Mouse (Mus musculus) thymus, adult 2 months (tissue): ENCODE data around the gene BC030867. TPM values are rescaled to one million over a fixed set of nuclear protein-coding genes. Genes with fewer than 3 reads are reported as not detected.
A peak's percentile ranks its signal among the peaks of the same experiment; 100 is the strongest.

Experiments used
- DNase-seq: peaks from one replicate; pipeline ENCODE4 v3.0.0; 2021
- H3K27ac ChIP-seq: fragments of 200-500 bp; 2 replicates; pipeline ENCODE4 v1.5.1; 2012; ENCODE audit warnings: low read length, control low read depth; ENCODE audit not compliant: control insufficient read depth, insufficient read depth
- H3K27me3 ChIP-seq: fragments of 200-500 bp; 2 replicates; pipeline ENCODE4 v1.6.1; 2012; ENCODE audit warnings: mild to moderate bottlenecking, low read length, moderate library complexity, mixed read lengths; ENCODE audit not compliant: control insufficient read depth, insufficient read depth
- H3K36me3 ChIP-seq: fragments of 200-500 bp; 2 replicates; pipeline ENCODE4 v1.6.1; 2012; ENCODE audit warnings: mild to moderate bottlenecking, low read length, moderate library complexity; ENCODE audit not compliant: control insufficient read depth, insufficient read depth
- H3K4me1 ChIP-seq: fragments of 200-500 bp; replicated peaks from 2 replicates; pipeline ENCODE4 v1.6.1; 2012; ENCODE audit warnings: low read length; ENCODE audit not compliant: control insufficient read depth, insufficient read depth
- H3K4me3 ChIP-seq: fragments of 200-500 bp; 2 replicates; pipeline ENCODE4 v1.5.1; 2012; ENCODE audit warnings: mild to moderate bottlenecking, low read length, control low read depth, moderate library complexity; ENCODE audit not compliant: control insufficient read depth, insufficient read depth
- CTCF ChIP-seq: fragments of 200-500 bp; IDR thresholded peaks from 2 replicates; pipeline ENCODE4 v1.5.1; 2012; ENCODE audit warnings: mild to moderate bottlenecking, control low read depth, low read length, moderate library complexity, borderline replicate concordance; ENCODE audit not compliant: control insufficient read depth, poor library complexity, insufficient read depth; ENCODE audit errors: extremely low read depth
- POLR2A ChIP-seq: fragments of 200-500 bp; IDR thresholded peaks from 2 replicates; pipeline ENCODE4 v1.6.1; 2012; ENCODE audit warnings: mild to moderate bottlenecking, low read length, control low read depth, moderate library complexity; ENCODE audit not compliant: control insufficient read depth, poor library complexity, insufficient read depth; ENCODE audit errors: extremely low read depth
- WGBS: fragments of 180-500 bp; shearing (Covaris S2); methylation state at CpG from one replicate; pipeline ENCODE4 v1.1.7; 2018; 5-methylcytosine and 5-hydroxymethylcytosine counted together
- polyA plus RNA-seq: library from polyadenylated mRNA; depleted of rRNA; stranded (reverse); fragments of >200 nt; gene quantifications from 2 replicates; pipeline ENCODE4 v1.2.3, GENCODE M21; 2012

The BC030867 gene
- polyA plus RNA-seq, 1 experiment, result 13.0 TPM

GRCm38 (mm10) chr11:102258521-102258920 is 9.8 kb downstream of the BC030867 start:
- no peak for DNase-seq
- Histone ChIP-seq H3K27me3 (no peaks in the 10 kb centered on the region), H3K36me3 (0 out of 2 replicates have a peak, but pooled peaks cover 3% of the 10 kb centered on the region), H3K4me1 (no peaks in the 10 kb centered on the region), H3K27ac (no peak overlapping the region), H3K4me3 (no peak overlapping the region)
- 97% methylated on average over 3 of the region's 3 CpGs for WGBS
- TF ChIP-seq POLR2A, result no peak

GRCm38 (mm10) chr11:102263211-102263610 is 14.5 kb downstream of the BC030867 start:
- Histone ChIP-seq H3K4me3 (no peak overlapping the region), H3K27me3 (no peaks in the 10 kb centered on the region), H3K4me1 (peaks cover 4% of the 10 kb centered on the region; the same call in 1 of the 2 replicates), H3K27ac (no peak overlapping the region), H3K36me3 (no peaks in the 10 kb centered on the region)
- TF ChIP-seq POLR2A, result no peak
- TF ChIP-seq CTCF, result no peak
- WGBS, result 98% methylated on average over 7 of the region's 7 CpGs
- no peak for DNase-seq

GRCm38 (mm10) chr11:102265816-102266215 is 17.1 kb downstream of the BC030867 start:
- Histone ChIP-seq H3K27ac (no peak overlapping the region), H3K36me3 (no peaks in the 10 kb centered on the region), H3K4me3 (no peak overlapping the region), H3K4me1 (peaks cover 4% of the 10 kb centered on the region; the same call in 1 of the 2 replicates), H3K27me3 (no peaks in the 10 kb centered on the region)
- DNase-seq, result no peak
- TF ChIP-seq CTCF (no peak), POLR2A (no peak)
- WGBS, result 96% methylated on average over 14 of the region's 14 CpGs

- 96% methylated on average over 8 of the region's 8 CpGs for WGBS
- DNase-seq, result no peak
- Histone ChIP-seq H3K27me3 (no peaks in the 10 kb centered on the region), H3K4me1 (peaks cover 4% of the 10 kb centered on the region; the same call in 1 of the 2 replicates), H3K4me3 (no peak overlapping the region), H3K36me3 (no peaks in the 10 kb centered on the region), H3K27ac (no peak overlapping the region)
- no peak for TF ChIP-seq POLR2A
- no peak for TF ChIP-seq CTCF
Observed at GRCm38 (mm10) chr11:102266631-102267355, 18.1 kb downstream of the BC030867 start.

GRCm38 (mm10) chr11:102267480-102267879 is 18.8 kb downstream of the BC030867 start:
- TF ChIP-seq POLR2A (no peak), CTCF (peak; percentile 64; the same call in 1 of the 2 replicates)
- WGBS, result 9% methylated on average over 11 of the region's 11 CpGs
- H3K4me1 ChIP-seq, result peaks cover 4% of the 10 kb centered on the region; the same call in 1 of the 2 replicates
- H3K4me3 ChIP-seq, result no peak overlapping the region
- no peaks in the 10 kb centered on the region for H3K27me3 ChIP-seq
- peak; percentile 64 for DNase-seq
- H3K27ac ChIP-seq, result no peak overlapping the region
- H3K36me3 ChIP-seq, result no peaks in the 10 kb centered on the region

- TF ChIP-seq POLR2A (no peak), CTCF (no peak)
- Histone ChIP-seq H3K4me1 (peaks cover 4% of the 10 kb centered on the region; the same call in 1 of the 2 replicates), H3K27ac (no peak within 1 kb of the TSS), H3K36me3 (no peaks in the 10 kb centered on the region), H3K27me3 (no peaks in the 10 kb centered on the region), H3K4me3 (no peak within 1 kb of the TSS)
- WGBS, result 93% methylated on average over 12 of the region's 12 CpGs
- no peak for DNase-seq
Observed at GRCm38 (mm10) chr11:102268520-102269244, 20.0 kb downstream of the BC030867 start, which contains the start of gene Asb16. Gene Asb16, plus strand, starts transcription at chr11:102268743.
